Mouse (Mus musculus): ENCODE results near the gene Trir. TPM values are rescaled to one million over a fixed set of nuclear protein-coding genes. Genes with fewer than 3 reads are reported as not detected.

The Trir gene
- polyA plus RNA-seq, 1 experiment: 108 TPM

GRCm38 (mm10) chr8:85059879-85060616 is 33.4 kb downstream of the Trir start, which contains the start of gene Fbxw9:
TSS of gene Fbxw9 (plus strand) at chr8:85060055.
- Histone ChIP-seq H3K4me3 (ENCODE audit: insufficient read depth, low read length) (peak within 1 kb of the TSS; percentile 73), H3K27ac (ENCODE audit: insufficient read depth, low read length) (peak within 1 kb of the TSS; percentile 55; the same call in 1 of the 2 replicates), H3K4me1 (ENCODE audit: control insufficient read depth, insufficient read depth, low read length) (no peaks in the 10 kb centered on the region; the same call in 1 of the 2 replicates)
- TF ChIP-seq POLR2A (IDR thresholded peaks at IDR 0.05; ENCODE audit: low read depth, low read length): peak; percentile 43
- TF ChIP-seq CTCF (IDR thresholded peaks at IDR 0.05; ENCODE audit: borderline replicate concordance, insufficient read depth, low read length): no peak

DNA sequence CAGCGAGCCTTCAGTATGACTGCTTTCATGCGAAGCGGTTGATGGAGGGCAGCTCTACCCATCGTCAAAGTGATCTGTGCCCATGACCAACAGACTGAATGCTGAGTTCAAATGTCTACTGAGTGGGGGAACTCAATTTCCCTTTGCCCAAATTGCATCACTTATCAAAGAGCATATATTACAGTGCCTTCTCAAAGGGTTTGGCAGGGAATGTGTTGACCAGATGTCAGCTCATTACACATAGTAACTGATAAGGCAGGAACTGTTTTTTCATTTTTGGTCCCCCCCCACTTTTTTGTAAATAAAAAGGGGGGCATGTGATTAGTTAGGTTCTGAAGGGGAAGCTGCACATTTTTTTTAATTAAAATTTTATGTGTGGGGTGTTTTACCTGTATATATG is 36.0 kb downstream of the Trir start:
- TF ChIP-seq POLR2A (IDR thresholded peaks at IDR 0.05; ENCODE audit: low read depth, low read length) (no peak), CTCF (IDR thresholded peaks at IDR 0.05; ENCODE audit: borderline replicate concordance, insufficient read depth, low read length) (no peak)
- Histone ChIP-seq H3K4me1 (ENCODE audit: control insufficient read depth, insufficient read depth, low read length) (no peaks in the 10 kb centered on the region; the same call in 1 of the 2 replicates), H3K27ac (ENCODE audit: insufficient read depth, low read length) (no peak overlapping the region), H3K4me3 (ENCODE audit: insufficient read depth, low read length) (no peak overlapping the region)

GRCm38 (mm10) chr8:85065213-85065612 is 38.6 kb downstream of the Trir start:
- no peaks in the 10 kb centered on the region; the same call in 1 of the 2 replicates for H3K4me1 ChIP-seq (ENCODE audit: control insufficient read depth, insufficient read depth, low read length)
- no peak overlapping the region for H3K27ac ChIP-seq (ENCODE audit: insufficient read depth, low read length)
- no peak for TF ChIP-seq POLR2A (IDR thresholded peaks at IDR 0.05; ENCODE audit: low read depth, low read length)
- TF ChIP-seq CTCF (IDR thresholded peaks at IDR 0.05; ENCODE audit: borderline replicate concordance, insufficient read depth, low read length): no peak
- H3K4me3 ChIP-seq (ENCODE audit: insufficient read depth, low read length): no peak overlapping the region

- peaks cover 5% of the 10 kb centered on the region; the same call in 1 of the 2 replicates for H3K4me1 ChIP-seq (ENCODE audit: control insufficient read depth, insufficient read depth, low read length)
- no peak overlapping the region for H3K27ac ChIP-seq (ENCODE audit: insufficient read depth, low read length)
- TF ChIP-seq CTCF (IDR thresholded peaks at IDR 0.05; ENCODE audit: borderline replicate concordance, insufficient read depth, low read length): no peak
- TF ChIP-seq POLR2A (IDR thresholded peaks at IDR 0.05; ENCODE audit: low read depth, low read length): no peak
- H3K4me3 ChIP-seq (ENCODE audit: insufficient read depth, low read length): no peak overlapping the region
Observed at GRCm38 (mm10) chr8:85067155-85067554, 40.5 kb downstream of the Trir start.

GRCm38 (mm10) chr8:85067982-85068381 is 41.4 kb downstream of the Trir start, which contains the start of gene Gm5741:
TSS of gene Gm5741 (minus strand) at chr8:85067982.
- H3K27ac ChIP-seq (ENCODE audit: insufficient read depth, low read length): no peak within 1 kb of the TSS
- TF ChIP-seq CTCF (IDR thresholded peaks at IDR 0.05; ENCODE audit: borderline replicate concordance, insufficient read depth, low read length) (no peak), POLR2A (IDR thresholded peaks at IDR 0.05; ENCODE audit: low read depth, low read length) (no peak)
- H3K4me3 ChIP-seq (ENCODE audit: insufficient read depth, low read length): no peak within 1 kb of the TSS

DNA sequence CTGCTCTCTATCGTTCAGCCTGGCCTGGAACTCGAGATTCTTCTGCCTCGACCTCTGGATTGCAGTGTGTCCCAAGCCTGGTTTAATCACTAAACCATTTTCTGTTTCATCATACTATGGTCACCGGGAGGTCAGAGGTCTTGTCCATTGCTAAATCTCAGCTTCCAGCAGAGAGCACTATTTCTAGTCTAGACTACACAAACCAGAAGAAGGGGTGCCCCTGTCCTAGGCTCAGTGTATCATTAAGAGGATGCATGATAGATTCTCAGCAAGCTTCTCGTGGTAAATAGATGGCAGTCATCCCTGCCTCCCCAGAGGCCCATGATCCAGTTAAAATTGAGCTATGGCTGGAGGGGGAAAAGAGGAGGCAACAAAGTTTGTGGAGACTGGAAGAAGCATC is 44.4 kb downstream of the Trir start:
- peak overlapping the region; percentile 85 for H3K4me3 ChIP-seq (ENCODE audit: insufficient read depth, low read length)
- TF ChIP-seq POLR2A (IDR thresholded peaks at IDR 0.05; ENCODE audit: low read depth, low read length): no peak
- TF ChIP-seq CTCF (IDR thresholded peaks at IDR 0.05; ENCODE audit: borderline replicate concordance, insufficient read depth, low read length): no peak
- H3K27ac ChIP-seq (ENCODE audit: insufficient read depth, low read length): peak overlapping the region; percentile 96
- peaks cover 5% of the 10 kb centered on the region; the same call in 1 of the 2 replicates for H3K4me1 ChIP-seq (ENCODE audit: control insufficient read depth, insufficient read depth, low read length)

More at GRCm38 (mm10) chr8:85067982-85068381, 41.4 kb downstream of the Trir start, which contains the start of gene Gm5741:
- peaks cover 5% of the 10 kb centered on the region; the same call in 1 of the 2 replicates for H3K4me1 ChIP-seq (ENCODE audit: control insufficient read depth, insufficient read depth, low read length)

- Histone ChIP-seq H3K4me1 (ENCODE audit: control insufficient read depth, insufficient read depth, low read length) (peaks cover 5% of the 10 kb centered on the region; the same call in 1 of the 2 replicates), H3K4me3 (ENCODE audit: insufficient read depth, low read length) (peak within 1 kb of the TSS; percentile 85), H3K27ac (ENCODE audit: insufficient read depth, low read length) (peak within 1 kb of the TSS; percentile 96)
- TF ChIP-seq POLR2A (IDR thresholded peaks at IDR 0.05; ENCODE audit: low read depth, low read length): peak; percentile 67
- no peak for TF ChIP-seq CTCF (IDR thresholded peaks at IDR 0.05; ENCODE audit: borderline replicate concordance, insufficient read depth, low read length)
Observed at GRCm38 (mm10) chr8:85071514-85072281, 45.1 kb downstream of the Trir start, which contains the start of gene Dhps. TSS of gene Dhps (plus strand) at chr8:85071757.

GRCm38 (mm10) chr8:85072364-85072929 is 45.8 kb downstream of the Trir start:
- Histone ChIP-seq H3K4me3 (ENCODE audit: insufficient read depth, low read length) (peak overlapping the region; percentile 85), H3K4me1 (ENCODE audit: control insufficient read depth, insufficient read depth, low read length) (peaks cover 5% of the 10 kb centered on the region; the same call in 1 of the 2 replicates), H3K27ac (ENCODE audit: insufficient read depth, low read length) (peak overlapping the region; percentile 82)
- TF ChIP-seq POLR2A (IDR thresholded peaks at IDR 0.05; ENCODE audit: low read depth, low read length): no peak
- no peak for TF ChIP-seq CTCF (IDR thresholded peaks at IDR 0.05; ENCODE audit: borderline replicate concordance, insufficient read depth, low read length)

- H3K27ac ChIP-seq (ENCODE audit: insufficient read depth, low read length): 0 out of 2 replicates have a peak overlapping the region, but pooled peaks have one; percentile 14
- no peak overlapping the region for H3K4me3 ChIP-seq (ENCODE audit: insufficient read depth, low read length)
- TF ChIP-seq POLR2A (IDR thresholded peaks at IDR 0.05; ENCODE audit: low read depth, low read length) (no peak), CTCF (IDR thresholded peaks at IDR 0.05; ENCODE audit: borderline replicate concordance, insufficient read depth, low read length) (no peak)
- peaks cover 5% of the 10 kb centered on the region; the same call in 1 of the 2 replicates for H3K4me1 ChIP-seq (ENCODE audit: control insufficient read depth, insufficient read depth, low read length)
Observed at GRCm38 (mm10) chr8:85073041-85073612, 46.5 kb downstream of the Trir start.

All from embryonic fibroblast, embryonic 13.5 days (primary cell).